Mouse (Mus musculus): ENCODE results near the gene Mndal.
A peak's percentile ranks its signal among the peaks of the same experiment; 100 is the strongest.
"Not testable (repeated sequence)": the region's sequence is repeated elsewhere in the genome, so short reads cannot be mapped to it uniquely, and the experiment has no call there.

The Mndal gene

GRCm38 (mm10) chr1:173887026-173887787 is 55.1 kb downstream of the Mndal start:
- DNase-seq = not testable (repeated sequence)

DNA sequence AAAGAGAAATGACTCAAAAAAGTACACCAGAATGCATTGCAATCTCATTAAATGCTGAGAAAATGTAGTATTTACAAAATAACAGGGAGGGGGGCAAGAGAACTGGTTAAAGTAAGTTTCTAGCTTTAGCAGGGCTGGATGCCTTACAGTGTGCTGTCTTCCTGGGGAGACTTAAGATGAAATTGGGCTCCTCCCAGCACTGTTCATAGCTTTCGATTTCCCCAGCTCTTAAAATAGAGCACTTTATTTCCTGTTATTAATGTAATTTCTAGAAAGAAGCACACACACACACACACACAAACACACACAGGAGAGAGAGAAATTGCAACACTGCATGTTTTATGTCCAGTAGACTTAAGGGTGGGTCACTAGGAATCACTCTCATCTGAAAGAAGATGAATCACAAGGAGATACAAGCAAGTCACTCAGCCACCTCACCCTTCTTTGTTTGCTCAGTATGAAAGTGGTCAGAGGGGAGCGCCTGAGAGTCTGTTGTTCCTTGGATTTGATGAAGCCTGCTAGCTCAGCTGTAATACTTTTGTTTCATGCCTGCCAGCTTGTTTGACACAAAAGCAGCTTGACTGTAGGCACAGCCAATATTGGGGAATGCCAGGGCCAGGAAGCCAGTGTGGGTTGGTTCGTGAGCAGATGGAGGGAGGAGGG is 62.2 kb downstream of the Mndal start:
- peak; percentile 24 for DNase-seq

DNA sequence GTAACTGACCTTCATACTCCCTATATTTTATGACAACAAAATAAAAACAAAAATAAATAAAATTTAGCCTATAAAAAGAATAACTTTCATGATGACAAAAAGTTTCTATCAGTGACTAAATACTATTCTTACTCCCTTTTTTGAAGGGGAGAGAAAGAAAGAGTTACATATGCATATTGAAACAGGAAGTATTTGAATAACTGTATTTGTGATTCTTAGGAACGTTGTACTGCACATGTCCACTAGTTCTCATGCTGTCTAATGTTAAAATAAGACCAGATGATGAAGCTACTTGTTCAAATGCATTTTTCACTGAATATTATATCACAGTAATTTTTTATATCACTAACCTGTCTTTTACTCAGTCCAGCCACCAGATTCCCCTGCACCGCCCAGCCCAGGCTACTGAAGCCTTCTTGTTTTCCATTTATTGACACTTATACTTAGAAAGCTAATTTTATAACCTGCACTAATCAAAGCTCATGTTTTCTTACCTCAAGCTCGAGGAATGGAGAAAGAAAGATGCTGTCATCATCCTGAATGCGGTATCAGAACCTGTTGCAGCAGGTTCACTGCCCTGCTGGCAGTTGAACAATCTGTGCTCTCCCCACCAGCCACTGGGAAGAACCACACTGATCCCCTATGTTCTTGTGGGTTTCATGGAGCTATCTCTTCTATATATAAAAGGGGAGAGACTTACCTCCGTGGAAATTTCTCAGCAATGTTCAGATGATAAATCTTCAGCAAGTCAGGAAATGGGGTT is 62.9 kb downstream of the Mndal start:
- DNase-seq = peak; percentile 26

DNA sequence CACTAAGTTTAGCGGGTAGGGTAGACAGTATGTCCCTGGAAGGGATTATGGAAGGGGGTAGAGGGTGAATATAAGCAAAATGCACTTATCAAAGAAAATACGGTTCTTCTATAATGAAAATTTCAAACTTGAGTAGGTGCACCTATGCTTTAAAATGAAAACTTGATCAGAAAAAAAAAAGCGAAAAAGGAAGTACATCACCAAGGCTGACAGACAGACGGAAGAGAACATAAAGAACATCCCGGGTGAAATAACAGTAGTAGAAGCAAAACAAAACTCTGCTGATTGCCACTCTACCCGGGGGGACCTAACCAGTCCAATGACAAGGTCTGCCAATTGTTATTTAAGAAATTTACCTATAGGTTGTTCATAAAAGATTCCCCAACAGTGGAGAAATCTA is 64.0 kb downstream of the Mndal start:
- DNase-seq = not testable (repeated sequence)

DNA sequence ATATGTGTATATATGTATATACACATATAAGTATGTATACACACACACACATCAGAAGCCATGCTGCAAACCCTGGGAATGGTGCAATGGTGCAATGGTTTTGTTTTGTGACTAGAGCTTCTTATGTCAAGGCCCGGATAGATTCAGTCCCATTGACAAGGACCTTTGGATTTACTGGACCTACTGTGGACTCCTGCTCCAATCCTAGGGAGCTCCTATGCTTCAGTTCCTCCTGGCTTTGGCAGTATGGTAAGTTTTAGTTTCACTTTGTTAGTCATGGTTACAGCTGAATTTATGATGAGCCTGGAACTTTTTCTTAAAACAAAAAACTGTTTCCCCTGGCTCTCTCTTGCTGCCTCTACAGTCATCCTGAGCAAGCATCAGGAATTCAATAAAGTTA is 65.2 kb downstream of the Mndal start:
- DNase-seq = not testable (repeated sequence)

- not testable (repeated sequence) for DNase-seq
Measured at GRCm38 (mm10) chr1:173868586-173868985, 73.7 kb downstream of the Mndal start.

DNA sequence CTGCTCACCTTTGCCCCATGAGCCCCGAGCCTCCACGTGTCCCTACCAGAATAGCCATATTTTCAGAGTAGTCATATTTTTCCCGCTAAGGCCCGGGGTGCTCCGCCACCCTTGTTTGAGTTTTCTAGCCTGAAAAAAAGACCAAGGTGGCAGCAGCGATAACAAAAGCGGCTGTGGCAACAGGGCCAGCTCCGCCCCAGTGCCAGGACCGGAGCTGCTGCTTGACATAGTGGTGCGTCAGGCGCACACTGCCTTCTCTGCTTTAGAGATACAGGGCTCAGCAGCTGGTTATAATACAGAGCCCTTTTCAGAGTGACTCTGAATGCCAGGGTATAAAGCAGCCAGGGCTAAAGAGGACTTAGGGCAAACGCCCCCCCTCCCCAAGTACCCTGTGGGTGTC is 75.8 kb downstream of the Mndal start:
- DNase-seq = no peak

GRCm38 (mm10) chr1:173853711-173854110 is 88.6 kb downstream of the Mndal start:
- DNase-seq = peak; percentile 62

GRCm38 (mm10) chr1:173852853-173853252 is 89.4 kb downstream of the Mndal start:
- not testable (repeated sequence) for DNase-seq

GRCm38 (mm10) chr1:173846193-173846592 is 96.1 kb downstream of the Mndal start:
- DNase-seq = not testable (repeated sequence)

- no peak for DNase-seq
Measured at GRCm38 (mm10) chr1:173844754-173845153, 97.5 kb downstream of the Mndal start.

- DNase-seq = not testable (repeated sequence)
Measured at GRCm38 (mm10) chr1:173821481-173821803, 120.8 kb downstream of the Mndal start.

DNA sequence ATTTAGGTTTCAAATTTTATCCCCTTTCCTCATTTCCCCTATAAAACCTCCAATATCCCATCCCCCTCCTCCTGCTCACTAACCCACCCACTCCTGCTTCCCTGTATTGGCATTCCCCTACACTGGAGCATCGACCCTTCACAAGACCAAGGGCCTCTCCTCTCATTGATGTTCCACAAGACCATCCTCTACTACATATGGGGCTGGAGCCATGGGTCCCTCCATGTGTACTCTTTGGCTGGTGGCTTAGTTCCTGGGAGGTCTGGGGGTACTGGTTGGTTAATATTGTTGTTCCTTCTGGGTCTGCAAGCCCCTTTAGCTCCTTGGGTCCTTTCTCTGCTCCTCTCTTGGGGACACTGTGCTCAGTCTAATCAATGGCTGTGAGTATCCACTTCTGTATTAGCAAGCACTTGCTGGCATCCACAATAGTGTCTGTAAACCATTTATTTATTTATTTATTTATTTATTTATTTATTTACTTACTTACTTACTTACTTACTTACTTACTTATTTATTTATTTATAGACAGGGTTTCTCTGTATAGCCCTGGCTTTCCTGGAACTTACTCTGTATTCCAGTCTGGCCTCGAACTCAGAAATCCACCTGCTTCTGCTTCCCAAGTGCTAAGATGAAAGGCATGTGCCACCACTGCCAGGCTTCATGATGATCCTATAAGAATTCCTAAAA is 121.4 kb downstream of the Mndal start:
- not testable (repeated sequence) for DNase-seq

GRCm38 (mm10) chr1:173809294-173809693 is 133.0 kb downstream of the Mndal start:
- DNase-seq = peak; percentile 19

DNA sequence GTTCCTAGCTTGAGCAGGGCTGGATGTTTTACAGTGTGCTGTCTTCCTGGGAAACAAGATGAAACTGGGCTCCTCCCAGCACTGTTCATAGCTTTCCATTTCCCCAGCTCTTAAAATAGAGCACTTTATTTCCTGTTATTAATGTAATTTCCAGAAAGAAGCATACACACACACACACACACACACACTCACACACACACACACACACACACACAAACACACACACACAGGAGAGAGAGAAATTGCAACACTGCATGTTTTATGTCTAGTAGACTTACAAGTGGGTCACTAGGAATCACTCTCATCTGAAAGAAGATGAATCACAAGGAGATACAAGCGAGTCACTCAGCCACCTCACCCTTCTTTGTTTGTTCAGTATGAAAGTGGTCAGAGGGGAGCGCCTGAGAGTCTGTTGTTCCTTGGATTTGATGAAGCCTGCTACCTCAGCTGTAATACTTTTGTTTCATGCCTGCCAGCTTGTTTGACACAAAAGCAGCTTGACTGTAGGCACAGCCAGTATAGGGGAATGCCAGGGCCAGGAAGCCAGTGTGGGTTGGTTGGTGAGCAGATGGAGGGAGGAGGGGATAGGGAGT is 139.5 kb downstream of the Mndal start:
- not testable (repeated sequence) for DNase-seq

- not testable (repeated sequence) for DNase-seq
Measured at GRCm38 (mm10) chr1:173802207-173802606, 140.1 kb downstream of the Mndal start.

DNA sequence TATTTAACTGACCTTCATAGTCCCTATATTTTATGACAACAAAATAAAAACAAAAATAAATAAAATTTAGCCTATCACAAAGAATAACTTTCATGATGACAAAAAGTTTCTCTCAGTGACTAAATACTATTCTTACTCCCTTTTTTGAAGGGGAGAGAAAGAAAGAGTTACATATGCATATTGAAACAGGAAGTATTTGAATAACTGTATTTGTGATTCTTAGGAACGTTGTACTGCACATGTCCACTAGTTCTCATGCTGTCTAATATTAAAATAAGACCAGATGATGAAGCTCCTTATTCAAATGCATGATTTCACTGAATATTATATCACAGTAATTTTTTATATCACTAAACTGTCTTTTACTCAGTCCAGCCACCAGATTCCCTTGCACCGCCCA is 140.5 kb downstream of the Mndal start:
- DNase-seq = not testable (repeated sequence)

Data from thymus, postnatal 4 days (tissue).